Mouse (Mus musculus): ENCODE results near the gene Anapc15-ps. TPM values are rescaled to one million over a fixed set of nuclear protein-coding genes. Genes with fewer than 3 reads are reported as not detected.

Gene Anapc15-ps
- not detected in 2 replicates for polyA plus RNA-seq (2014; fragmentation: Nextera tagmentation; extraction: Ambion mirVana)

GRCm38 (mm10) chr10:95673351-95673750 is at the start of gene Anapc15-ps:
Gene Anapc15-ps (minus strand): TSS chr10:95673451.
- H3K36me3 ChIP-seq (ENCODE audit: control insufficient read depth, insufficient read depth, low read length) = no peaks in the 10 kb centered on the region
- DNase-seq (ENCODE audit: low spot score) = no peak
- no peak within 1 kb of the TSS for H3K9ac ChIP-seq (ENCODE audit: low read length)
- no peak for ATAC-seq (replicated peaks; ENCODE audit: low FRiP score)
- no peak within 1 kb of the TSS for H3K4me3 ChIP-seq (ENCODE audit: low read depth, low read length)
- no peaks in the 10 kb centered on the region for H3K4me1 ChIP-seq (replicated peaks; ENCODE audit: control insufficient read depth, insufficient read depth, low read length)
- H3K27ac ChIP-seq (ENCODE audit: low read depth, low read length) = no peak within 1 kb of the TSS
- H3K27me3 ChIP-seq (ENCODE audit: control insufficient read depth, insufficient read depth, low read length) = no peaks in the 10 kb centered on the region
- 87% methylated on average over 3 of the region's 3 CpGs for WGBS
- no peak within 1 kb of the TSS for H3K4me2 ChIP-seq (ENCODE audit: low read depth, low read length, severe bottlenecking)
- no peaks in the 10 kb centered on the region for H3K9me3 ChIP-seq (ENCODE audit: control insufficient read depth, low read length)

GRCm38 (mm10) chr10:95722203-95722611 is 49.0 kb upstream of the Anapc15-ps start:
- no peaks in the 10 kb centered on the region for H3K9me3 ChIP-seq (ENCODE audit: control insufficient read depth, low read length)
- no peak overlapping the region for H3K4me3 ChIP-seq (ENCODE audit: low read depth, low read length)
- H3K9ac ChIP-seq (ENCODE audit: low read length) = no peak overlapping the region
- WGBS = 82% methylated on average over 10 of the region's 10 CpGs
- DNase-seq (ENCODE audit: low spot score) (no peak), ATAC-seq (replicated peaks; ENCODE audit: low FRiP score) (no peak)
- no peaks in the 10 kb centered on the region for H3K36me3 ChIP-seq (ENCODE audit: control insufficient read depth, insufficient read depth, low read length)
- no peaks in the 10 kb centered on the region for H3K4me1 ChIP-seq (replicated peaks; ENCODE audit: control insufficient read depth, insufficient read depth, low read length)
- H3K27me3 ChIP-seq (ENCODE audit: control insufficient read depth, insufficient read depth, low read length) = no peaks in the 10 kb centered on the region
- no peak overlapping the region for H3K27ac ChIP-seq (ENCODE audit: low read depth, low read length)
- no peak overlapping the region for H3K4me2 ChIP-seq (ENCODE audit: low read depth, low read length, severe bottlenecking)

GRCm38 (mm10) chr10:95720181-95720798 is 47.0 kb upstream of the Anapc15-ps start:
- Histone ChIP-seq H3K36me3 (ENCODE audit: control insufficient read depth, insufficient read depth, low read length) (no peaks in the 10 kb centered on the region), H3K4me2 (ENCODE audit: low read depth, low read length, severe bottlenecking) (no peak overlapping the region), H3K9me3 (ENCODE audit: control insufficient read depth, low read length) (no peaks in the 10 kb centered on the region), H3K9ac (ENCODE audit: low read length) (no peak overlapping the region), H3K4me1 (replicated peaks; ENCODE audit: control insufficient read depth, insufficient read depth, low read length) (no peaks in the 10 kb centered on the region), H3K4me3 (ENCODE audit: low read depth, low read length) (no peak overlapping the region), H3K27ac (ENCODE audit: low read depth, low read length) (no peak overlapping the region), H3K27me3 (ENCODE audit: control insufficient read depth, insufficient read depth, low read length) (no peaks in the 10 kb centered on the region)
- ATAC-seq (replicated peaks; ENCODE audit: low FRiP score) = no peak
- 71% methylated on average over 12 of the region's 12 CpGs for WGBS
- DNase-seq (ENCODE audit: low spot score) = no peak

GRCm38 (mm10) chr10:95719472-95719871 is 46.2 kb upstream of the Anapc15-ps start:
- WGBS = 89% methylated on average over 6 of the region's 6 CpGs
- Histone ChIP-seq H3K27me3 (ENCODE audit: control insufficient read depth, insufficient read depth, low read length) (no peaks in the 10 kb centered on the region), H3K4me2 (ENCODE audit: low read depth, low read length, severe bottlenecking) (no peak overlapping the region), H3K36me3 (ENCODE audit: control insufficient read depth, insufficient read depth, low read length) (no peaks in the 10 kb centered on the region), H3K4me1 (replicated peaks; ENCODE audit: control insufficient read depth, insufficient read depth, low read length) (no peaks in the 10 kb centered on the region), H3K9me3 (ENCODE audit: control insufficient read depth, low read length) (no peaks in the 10 kb centered on the region), H3K4me3 (ENCODE audit: low read depth, low read length) (no peak overlapping the region), H3K27ac (ENCODE audit: low read depth, low read length) (no peak overlapping the region), H3K9ac (ENCODE audit: low read length) (no peak overlapping the region)
- ATAC-seq (replicated peaks; ENCODE audit: low FRiP score) (no peak), DNase-seq (ENCODE audit: low spot score) (no peak)

- H3K27ac ChIP-seq (ENCODE audit: low read depth, low read length) = no peak overlapping the region
- H3K9ac ChIP-seq (ENCODE audit: low read length) = no peak overlapping the region
- H3K27me3 ChIP-seq (ENCODE audit: control insufficient read depth, insufficient read depth, low read length) = no peaks in the 10 kb centered on the region
- no peak overlapping the region for H3K4me2 ChIP-seq (ENCODE audit: low read depth, low read length, severe bottlenecking)
- H3K4me3 ChIP-seq (ENCODE audit: low read depth, low read length) = no peak overlapping the region
- WGBS = 89% methylated on average over 1 of the region's 1 CpGs
- DNase-seq (ENCODE audit: low spot score) (no peak), ATAC-seq (replicated peaks; ENCODE audit: low FRiP score) (no peak)
- H3K36me3 ChIP-seq (ENCODE audit: control insufficient read depth, insufficient read depth, low read length) = no peaks in the 10 kb centered on the region
- H3K4me1 ChIP-seq (replicated peaks; ENCODE audit: control insufficient read depth, insufficient read depth, low read length) = no peaks in the 10 kb centered on the region
- H3K9me3 ChIP-seq (ENCODE audit: control insufficient read depth, low read length) = no peaks in the 10 kb centered on the region
These were observed 45.5 kb upstream of the Anapc15-ps start for GRCm38 (mm10) chr10:95718760-95719159.

GRCm38 (mm10) chr10:95717106-95717680 is 43.9 kb upstream of the Anapc15-ps start:
- Histone ChIP-seq H3K4me3 (ENCODE audit: low read depth, low read length) (no peak overlapping the region), H3K27me3 (ENCODE audit: control insufficient read depth, insufficient read depth, low read length) (no peaks in the 10 kb centered on the region), H3K4me2 (ENCODE audit: low read depth, low read length, severe bottlenecking) (no peak overlapping the region), H3K27ac (ENCODE audit: low read depth, low read length) (no peak overlapping the region), H3K9me3 (ENCODE audit: control insufficient read depth, low read length) (no peaks in the 10 kb centered on the region), H3K36me3 (ENCODE audit: control insufficient read depth, insufficient read depth, low read length) (no peaks in the 10 kb centered on the region), H3K9ac (ENCODE audit: low read length) (no peak overlapping the region), H3K4me1 (replicated peaks; ENCODE audit: control insufficient read depth, insufficient read depth, low read length) (no peaks in the 10 kb centered on the region)
- WGBS = 88% methylated on average over 16 of the region's 16 CpGs
- ATAC-seq (replicated peaks; ENCODE audit: low FRiP score) (no peak), DNase-seq (ENCODE audit: low spot score) (no peak)

- no peaks in the 10 kb centered on the region for H3K36me3 ChIP-seq (ENCODE audit: control insufficient read depth, insufficient read depth, low read length)
- DNase-seq (ENCODE audit: low spot score) (no peak), ATAC-seq (replicated peaks; ENCODE audit: low FRiP score) (no peak)
- H3K27me3 ChIP-seq (ENCODE audit: control insufficient read depth, insufficient read depth, low read length) = no peaks in the 10 kb centered on the region
- H3K4me3 ChIP-seq (ENCODE audit: low read depth, low read length) = no peak overlapping the region
- 77% methylated on average over 6 of the region's 6 CpGs for WGBS
- no peaks in the 10 kb centered on the region for H3K9me3 ChIP-seq (ENCODE audit: control insufficient read depth, low read length)
- H3K4me1 ChIP-seq (replicated peaks; ENCODE audit: control insufficient read depth, insufficient read depth, low read length) = no peaks in the 10 kb centered on the region
- H3K27ac ChIP-seq (ENCODE audit: low read depth, low read length) = no peak overlapping the region
- no peak overlapping the region for H3K4me2 ChIP-seq (ENCODE audit: low read depth, low read length, severe bottlenecking)
- no peak overlapping the region for H3K9ac ChIP-seq (ENCODE audit: low read length)
These were observed 42.4 kb upstream of the Anapc15-ps start for GRCm38 (mm10) chr10:95715687-95716086.

- Histone ChIP-seq H3K4me2 (ENCODE audit: low read depth, low read length, severe bottlenecking) (no peak overlapping the region), H3K36me3 (ENCODE audit: control insufficient read depth, insufficient read depth, low read length) (no peaks in the 10 kb centered on the region), H3K27me3 (ENCODE audit: control insufficient read depth, insufficient read depth, low read length) (no peaks in the 10 kb centered on the region), H3K9ac (ENCODE audit: low read length) (no peak overlapping the region), H3K9me3 (ENCODE audit: control insufficient read depth, low read length) (no peaks in the 10 kb centered on the region), H3K4me1 (replicated peaks; ENCODE audit: control insufficient read depth, insufficient read depth, low read length) (0 out of 2 replicates have a peak, but pooled peaks cover 3% of the 10 kb centered on the region), H3K27ac (ENCODE audit: low read depth, low read length) (no peak overlapping the region), H3K4me3 (ENCODE audit: low read depth, low read length) (no peak overlapping the region)
- no peak for ATAC-seq (replicated peaks; ENCODE audit: low FRiP score)
- DNase-seq (ENCODE audit: low spot score) = no peak
- WGBS = 79% methylated on average over 6 of the region's 6 CpGs
These were observed 39.0 kb upstream of the Anapc15-ps start for GRCm38 (mm10) chr10:95712221-95712620.
